Mouse (Mus musculus): Measurements from ENCODE around the gene Dnmt1. TPM values are rescaled to one million over a fixed set of nuclear protein-coding genes. Genes with fewer than 3 reads are reported as not detected.
A peak's percentile ranks its signal among the peaks of the same experiment; 100 is the strongest.

The Dnmt1 gene
- total and polyA plus RNA-seq, 2 experiments = 5.3 to 5.5 TPM

- DNase-seq (ENCODE audit: extremely low read depth, low read depth, low spot score) = no peak
- no peaks in the 10 kb centered on the region for H3K79me2 ChIP-seq (ENCODE audit: control insufficient read depth, insufficient read depth, low read length)
- peak within 1 kb of the TSS; percentile 79 for H3K9ac ChIP-seq (ENCODE audit: low read depth, low read length)
- peak within 1 kb of the TSS; percentile 59 for H3K4me3 ChIP-seq (ENCODE audit: insufficient read depth, low read depth, low read length)
- WGBS = 80% methylated on average over 13 of the region's 13 CpGs
- no peak for TF ChIP-seq CTCF (IDR thresholded peaks at IDR 0.05; ENCODE audit: low read depth, low read length)
- no peak for TF ChIP-seq POLR2A (IDR thresholded peaks at IDR 0.05; ENCODE audit: extremely low read depth, insufficient read depth, low read length)
- no peaks in the 10 kb centered on the region for H3K27me3 ChIP-seq (ENCODE audit: control insufficient read depth, insufficient read depth, low read length)
- no peaks in the 10 kb centered on the region for H3K36me3 ChIP-seq (ENCODE audit: control insufficient read depth, insufficient read depth, low read length)
- peak within 1 kb of the TSS; percentile 80 for H3K27ac ChIP-seq (replicated peaks; ENCODE audit: insufficient read depth, low read depth, low read length)
- H3K4me1 ChIP-seq (ENCODE audit: control insufficient read depth, insufficient read depth, low read length) = peaks cover 4% of the 10 kb centered on the region; the same call in 1 of the 2 replicates
Measured at GRCm38 (mm10) chr9:20879097-20879792, 80.4 kb downstream of the Dnmt1 start, which contains the start of gene Angptl6. Gene Angptl6, minus strand, starts transcription at chr9:20879727.

- H3K4me1 ChIP-seq (ENCODE audit: control insufficient read depth, insufficient read depth, low read length) = peaks cover 4% of the 10 kb centered on the region; the same call in 1 of the 2 replicates
- H3K9ac ChIP-seq (ENCODE audit: low read depth, low read length) = peak overlapping the region; percentile 79
- no peak for TF ChIP-seq CTCF (IDR thresholded peaks at IDR 0.05; ENCODE audit: low read depth, low read length)
- TF ChIP-seq POLR2A (IDR thresholded peaks at IDR 0.05; ENCODE audit: extremely low read depth, insufficient read depth, low read length) = no peak
- WGBS = 19% methylated on average over 10 of the region's 10 CpGs
- H3K27ac ChIP-seq (replicated peaks; ENCODE audit: insufficient read depth, low read depth, low read length) = peak overlapping the region; percentile 80
- H3K4me3 ChIP-seq (ENCODE audit: insufficient read depth, low read depth, low read length) = peak overlapping the region; percentile 59
- H3K27me3 ChIP-seq (ENCODE audit: control insufficient read depth, insufficient read depth, low read length) = no peaks in the 10 kb centered on the region
- H3K36me3 ChIP-seq (ENCODE audit: control insufficient read depth, insufficient read depth, low read length) = no peaks in the 10 kb centered on the region
- no peaks in the 10 kb centered on the region for H3K79me2 ChIP-seq (ENCODE audit: control insufficient read depth, insufficient read depth, low read length)
- DNase-seq (ENCODE audit: extremely low read depth, low read depth, low spot score) = no peak
Measured at GRCm38 (mm10) chr9:20878710-20879065, 81.0 kb downstream of the Dnmt1 start.

- H3K4me1 ChIP-seq (ENCODE audit: control insufficient read depth, insufficient read depth, low read length) = peaks cover 4% of the 10 kb centered on the region; the same call in 1 of the 2 replicates
- peak overlapping the region; percentile 79 for H3K9ac ChIP-seq (ENCODE audit: low read depth, low read length)
- peak overlapping the region; percentile 80 for H3K27ac ChIP-seq (replicated peaks; ENCODE audit: insufficient read depth, low read depth, low read length)
- under 1% methylated on average over 69 of the region's 69 CpGs for WGBS
- peak; percentile 93 for DNase-seq (ENCODE audit: extremely low read depth, low read depth, low spot score)
- peaks cover 3% of the 10 kb centered on the region; the same call in 1 of the 2 replicates for H3K36me3 ChIP-seq (ENCODE audit: control insufficient read depth, insufficient read depth, low read length)
- TF ChIP-seq POLR2A (IDR thresholded peaks at IDR 0.05; ENCODE audit: extremely low read depth, insufficient read depth, low read length) (peak; percentile 76), CTCF (IDR thresholded peaks at IDR 0.05; ENCODE audit: low read depth, low read length) (peak; percentile 87)
- H3K4me3 ChIP-seq (ENCODE audit: insufficient read depth, low read depth, low read length) = peak overlapping the region; percentile 59
- no peaks in the 10 kb centered on the region for H3K79me2 ChIP-seq (ENCODE audit: control insufficient read depth, insufficient read depth, low read length)
- H3K27me3 ChIP-seq (ENCODE audit: control insufficient read depth, insufficient read depth, low read length) = no peaks in the 10 kb centered on the region
Measured at GRCm38 (mm10) chr9:20878041-20878709, 81.5 kb downstream of the Dnmt1 start.

GRCm38 (mm10) chr9:20877118-20878040 is 82.3 kb downstream of the Dnmt1 start:
- TF ChIP-seq CTCF (IDR thresholded peaks at IDR 0.05; ENCODE audit: low read depth, low read length) (0 out of 2 replicates have a peak, but pooled peaks have one; percentile 7), POLR2A (IDR thresholded peaks at IDR 0.05; ENCODE audit: extremely low read depth, insufficient read depth, low read length) (no peak)
- peak overlapping the region; percentile 18 for H3K27ac ChIP-seq (replicated peaks; ENCODE audit: insufficient read depth, low read depth, low read length)
- peaks cover 4% of the 10 kb centered on the region; the same call in 1 of the 2 replicates for H3K4me1 ChIP-seq (ENCODE audit: control insufficient read depth, insufficient read depth, low read length)
- H3K27me3 ChIP-seq (ENCODE audit: control insufficient read depth, insufficient read depth, low read length) = no peaks in the 10 kb centered on the region
- H3K36me3 ChIP-seq (ENCODE audit: control insufficient read depth, insufficient read depth, low read length) = peaks cover 5% of the 10 kb centered on the region; the same call in 1 of the 2 replicates
- WGBS = 33% methylated on average over 14 of the region's 14 CpGs
- peak overlapping the region; percentile 38 for H3K4me3 ChIP-seq (ENCODE audit: insufficient read depth, low read depth, low read length)
- DNase-seq (ENCODE audit: extremely low read depth, low read depth, low spot score) = no peak
- peak overlapping the region; percentile 6 for H3K9ac ChIP-seq (ENCODE audit: low read depth, low read length)
- H3K79me2 ChIP-seq (ENCODE audit: control insufficient read depth, insufficient read depth, low read length) = no peaks in the 10 kb centered on the region

- Histone ChIP-seq H3K27me3 (ENCODE audit: control insufficient read depth, insufficient read depth, low read length) (no peaks in the 10 kb centered on the region), H3K79me2 (ENCODE audit: control insufficient read depth, insufficient read depth, low read length) (no peaks in the 10 kb centered on the region), H3K4me3 (ENCODE audit: insufficient read depth, low read depth, low read length) (no peak overlapping the region), H3K36me3 (ENCODE audit: control insufficient read depth, insufficient read depth, low read length) (peaks cover 10% of the 10 kb centered on the region), H3K27ac (replicated peaks; ENCODE audit: insufficient read depth, low read depth, low read length) (no peak overlapping the region), H3K9ac (ENCODE audit: low read depth, low read length) (no peak overlapping the region), H3K4me1 (ENCODE audit: control insufficient read depth, insufficient read depth, low read length) (peaks cover 4% of the 10 kb centered on the region; the same call in 1 of the 2 replicates)
- no peak for DNase-seq (ENCODE audit: extremely low read depth, low read depth, low spot score)
- no peak for TF ChIP-seq POLR2A (IDR thresholded peaks at IDR 0.05; ENCODE audit: extremely low read depth, insufficient read depth, low read length)
- TF ChIP-seq CTCF (IDR thresholded peaks at IDR 0.05; ENCODE audit: low read depth, low read length) = no peak
- 72% methylated on average over 8 of the region's 9 CpGs for WGBS
Measured at GRCm38 (mm10) chr9:20876318-20877117, 83.2 kb downstream of the Dnmt1 start.

Data from liver, adult 2 months (tissue).